Mouse (Mus musculus) heart, embryonic 16.5 days (tissue): Measurements from ENCODE around the gene Umod. TPM values are rescaled to one million over a fixed set of nuclear protein-coding genes. Genes with fewer than 3 reads are reported as not detected.

ENCODE experiments used
- ATAC-seq: fragments of 200-750 bp; cut with Nextera tagmentation; replicated peaks from 2 replicates; pipeline ENCODE4 v1.8.0; 2017; ENCODE audit warnings: moderate number of reproducible peaks; ENCODE audit not compliant: insufficient read depth, low FRiP score; ENCODE audit errors: extremely low read depth
- H3K27ac ChIP-seq: fragments of 300-500 bp; sonication (generic); 2 replicates; pipeline ENCODE4 v1.5.1; 2014; ENCODE audit warnings: mild to moderate bottlenecking, low read length, control low read depth, moderate library complexity
- H3K27me3 ChIP-seq: fragments of 300-500 bp; sonication (generic); 2 replicates; pipeline ENCODE4 v1.6.1; 2014; ENCODE audit warnings: low read length, mixed read lengths; ENCODE audit not compliant: control insufficient read depth, insufficient read depth
- H3K36me3 ChIP-seq: fragments of 300-500 bp; sonication (generic); 2 replicates; pipeline ENCODE4 v1.6.1; 2014; ENCODE audit not compliant: control insufficient read depth, insufficient read depth
- H3K4me1 ChIP-seq: fragments of 300-500 bp; sonication (generic); 2 replicates; pipeline ENCODE4 v1.6.1; 2014; ENCODE audit warnings: low read length, mixed read lengths; ENCODE audit not compliant: control insufficient read depth, insufficient read depth
- H3K4me2 ChIP-seq: fragments of 300-500 bp; sonication (generic); 2 replicates; pipeline ENCODE4 v1.6.1; 2014; ENCODE audit warnings: low read depth, mild to moderate bottlenecking, control low read depth, low read length
- H3K4me3 ChIP-seq: fragments of 300-500 bp; sonication (generic); 2 replicates; pipeline ENCODE4 v1.5.1; 2014; ENCODE audit warnings: mild to moderate bottlenecking, control low read depth, low read length
- H3K9ac ChIP-seq: fragments of 300-500 bp; sonication (generic); 2 replicates; pipeline ENCODE4 v1.6.1; 2014; ENCODE audit warnings: low read length, control low read depth
- H3K9me3 ChIP-seq: fragments of 300-500 bp; sonication (generic); replicated peaks from 2 replicates; pipeline ENCODE4 v1.6.1; 2016; ENCODE audit warnings: low read length; ENCODE audit not compliant: control insufficient read depth
- WGBS: fragments of 180-500 bp; shearing (Covaris S2); extraction: QIAGEN DNeasy Blood & Tissue Kit; methylation state at CpG from one replicate; pipeline ENCODE4 v1.1.7; 2014; 5-methylcytosine and 5-hydroxymethylcytosine counted together
- polyA plus RNA-seq: library from polyadenylated mRNA; unstranded; fragments of >200 nt; fragmentation: Nextera tagmentation; extraction: Ambion mirVana; gene quantifications from 2 replicates; pipeline ENCODE4 v1.2.1, GENCODE M21; 2015

The Umod gene
- 0.05 TPM in 1 of 2 replicates, not detected in the other for polyA plus RNA-seq

DNA sequence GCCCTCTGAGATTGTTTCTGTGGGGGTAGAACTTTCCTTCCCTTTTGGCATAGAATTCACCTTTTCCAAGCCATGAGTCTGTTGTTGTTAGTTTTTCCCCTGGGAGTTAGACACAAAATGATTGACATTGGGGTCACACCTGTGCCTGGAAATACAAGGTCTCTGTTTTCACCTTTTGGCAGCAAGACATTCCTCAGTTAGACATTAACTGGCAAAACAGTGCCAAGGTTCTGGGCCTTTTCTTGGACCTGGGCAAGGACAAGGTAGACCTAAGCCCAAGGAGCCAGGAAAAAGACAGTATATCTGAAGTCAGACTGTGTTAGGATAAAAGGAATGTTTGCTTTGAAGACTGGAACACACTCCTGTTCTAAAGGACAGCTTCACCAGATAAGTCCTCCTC is at the start of gene Umod:
Gene Umod (minus strand): TSS at position 27 of the 400 bp plus-strand sequence.
- ATAC-seq = no peak
- Histone ChIP-seq H3K27me3 (no peaks in the 10 kb centered on the region), H3K36me3 (no peaks in the 10 kb centered on the region), H3K9me3 (no peaks in the 10 kb centered on the region), H3K27ac (no peak within 1 kb of the TSS), H3K4me1 (no peaks in the 10 kb centered on the region), H3K4me2 (no peak within 1 kb of the TSS), H3K4me3 (no peak within 1 kb of the TSS), H3K9ac (no peak within 1 kb of the TSS)

DNA sequence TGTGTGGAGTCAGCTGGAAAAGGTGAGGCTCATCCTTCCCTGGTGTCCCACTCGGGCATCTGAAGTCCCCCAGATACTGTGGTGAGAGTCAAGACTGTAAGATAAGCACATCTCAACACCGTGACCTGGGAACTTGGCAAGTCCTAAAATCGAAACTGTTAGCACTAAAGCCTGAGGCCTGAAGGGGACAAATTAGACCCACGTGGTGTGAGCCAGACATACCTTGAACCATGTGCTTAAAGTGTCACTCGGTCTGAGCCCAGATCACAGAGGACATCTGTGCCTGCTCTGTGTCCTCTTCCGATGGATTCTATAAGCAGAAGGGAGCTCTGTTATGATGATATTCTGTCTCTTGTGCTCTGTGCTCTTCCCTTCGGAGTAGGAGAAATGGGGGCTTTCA is 49.5 kb upstream of the Umod start:
- no peak overlapping the region for H3K9ac ChIP-seq
- no peak overlapping the region for H3K4me2 ChIP-seq
- ATAC-seq = no peak
- no peaks in the 10 kb centered on the region for H3K4me1 ChIP-seq
- no peaks in the 10 kb centered on the region for H3K9me3 ChIP-seq
- no peaks in the 10 kb centered on the region for H3K27me3 ChIP-seq
- H3K4me3 ChIP-seq = no peak overlapping the region
- no peaks in the 10 kb centered on the region for H3K36me3 ChIP-seq
- H3K27ac ChIP-seq = no peak overlapping the region
- 59% methylated on average over 7 of the region's 7 CpGs for WGBS

DNA sequence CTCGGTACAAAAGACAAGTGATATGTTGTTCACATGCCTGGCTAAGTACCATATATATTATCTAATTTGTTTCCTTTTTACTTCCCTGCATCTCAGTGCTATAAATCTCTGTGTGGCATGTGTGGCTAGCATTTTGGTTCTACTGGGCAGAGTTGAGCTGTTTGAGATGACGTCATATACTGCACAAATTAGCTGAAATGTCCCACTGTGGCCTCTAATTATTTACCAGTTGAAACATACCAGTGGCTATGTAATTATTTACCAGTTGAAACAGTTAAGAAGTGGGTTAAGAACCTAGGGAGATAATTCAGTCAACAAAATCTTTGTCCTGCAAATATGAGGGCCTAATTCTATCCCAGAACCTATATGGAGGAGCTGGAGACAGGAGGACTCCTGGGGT is 48.5 kb upstream of the Umod start:
- Histone ChIP-seq H3K4me2 (no peak overlapping the region), H3K27ac (no peak overlapping the region), H3K9me3 (no peaks in the 10 kb centered on the region), H3K27me3 (no peaks in the 10 kb centered on the region), H3K4me3 (no peak overlapping the region), H3K4me1 (no peaks in the 10 kb centered on the region), H3K36me3 (no peaks in the 10 kb centered on the region), H3K9ac (no peak overlapping the region)
- 57% methylated on average over 2 of the region's 2 CpGs for WGBS
- ATAC-seq = no peak

DNA sequence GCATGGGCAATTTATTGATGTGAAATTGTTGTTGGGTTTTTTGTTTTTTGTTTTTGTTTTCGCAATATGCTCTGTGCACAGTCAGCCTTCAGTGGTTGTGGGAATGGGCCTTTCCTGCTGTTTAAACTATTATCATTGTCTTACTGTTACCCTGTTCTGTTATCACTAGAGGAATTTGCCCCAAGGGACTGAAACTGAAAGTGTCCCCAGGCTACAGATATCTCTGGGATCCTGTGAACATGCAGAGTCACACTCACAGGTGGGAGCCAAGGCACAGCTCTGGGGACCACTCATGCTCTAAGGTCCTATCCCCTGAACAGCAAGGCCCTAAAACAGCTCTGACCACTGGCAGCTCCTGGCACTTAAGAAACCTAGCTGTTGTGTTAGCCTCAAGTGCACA is 48.1 kb upstream of the Umod start:
- Histone ChIP-seq H3K4me2 (no peak overlapping the region), H3K4me1 (no peaks in the 10 kb centered on the region), H3K36me3 (no peaks in the 10 kb centered on the region), H3K9me3 (no peaks in the 10 kb centered on the region), H3K9ac (no peak overlapping the region), H3K27ac (no peak overlapping the region), H3K27me3 (no peaks in the 10 kb centered on the region), H3K4me3 (no peak overlapping the region)
- 90% methylated on average over 1 of the region's 1 CpGs for WGBS
- ATAC-seq = no peak

DNA sequence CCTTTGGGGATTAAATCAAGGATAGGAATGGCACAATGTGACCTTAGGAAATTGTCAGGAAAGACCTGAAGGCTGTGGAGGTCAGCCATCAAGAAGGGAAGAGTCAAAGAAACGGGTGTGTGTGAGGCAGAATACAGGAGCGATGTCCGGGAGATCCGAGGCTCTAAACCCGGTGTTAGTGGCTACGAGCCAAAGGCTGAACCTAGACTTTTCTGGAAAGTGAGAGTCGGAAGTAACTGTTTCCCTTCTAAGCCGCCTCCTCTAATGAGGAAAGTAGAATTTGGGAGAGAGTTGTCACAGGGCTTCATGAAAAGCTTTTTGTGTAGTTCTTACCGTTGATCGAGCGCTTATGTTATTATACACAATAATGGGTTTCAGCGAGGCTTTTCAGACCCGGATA is 47.4 kb upstream of the Umod start:
- no peak overlapping the region for H3K4me3 ChIP-seq

DNA sequence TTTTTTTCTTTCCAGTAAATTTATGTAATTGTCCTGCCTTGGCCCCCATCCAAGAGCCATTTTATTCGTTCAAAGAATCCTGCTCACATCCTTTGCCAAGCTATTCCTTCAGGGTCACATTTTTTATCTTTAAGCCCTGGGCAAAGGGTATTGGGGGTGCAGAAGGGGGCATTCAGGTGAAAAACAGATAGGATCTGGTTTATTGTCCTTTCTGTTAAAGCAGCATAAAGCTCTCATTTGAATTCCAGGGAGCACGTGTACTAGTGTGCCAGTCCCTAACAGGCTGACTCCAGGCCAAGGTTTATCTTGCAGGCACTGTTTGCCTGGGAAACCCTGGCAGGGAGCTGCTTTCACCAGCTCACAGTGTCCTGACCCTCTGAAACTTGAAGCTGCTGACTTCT is 46.8 kb upstream of the Umod start:
- Histone ChIP-seq H3K27ac (no peak overlapping the region), H3K27me3 (no peaks in the 10 kb centered on the region), H3K36me3 (no peaks in the 10 kb centered on the region), H3K9ac (no peak overlapping the region), H3K4me3 (no peak overlapping the region), H3K4me2 (no peak overlapping the region), H3K4me1 (no peaks in the 10 kb centered on the region), H3K9me3 (no peaks in the 10 kb centered on the region)
- ATAC-seq = no peak
- 28% methylated on average over 2 of the region's 2 CpGs for WGBS

More for the DNA sequence above, 47.4 kb upstream of the Umod start:
- H3K4me1 ChIP-seq = no peaks in the 10 kb centered on the region
- H3K27ac ChIP-seq = no peak overlapping the region
- no peak overlapping the region for H3K9ac ChIP-seq
- no peaks in the 10 kb centered on the region for H3K9me3 ChIP-seq
- H3K27me3 ChIP-seq = no peaks in the 10 kb centered on the region
- 74% methylated on average over 13 of the region's 13 CpGs for WGBS
- no peak overlapping the region for H3K4me2 ChIP-seq
- no peaks in the 10 kb centered on the region for H3K36me3 ChIP-seq
- ATAC-seq = no peak

DNA sequence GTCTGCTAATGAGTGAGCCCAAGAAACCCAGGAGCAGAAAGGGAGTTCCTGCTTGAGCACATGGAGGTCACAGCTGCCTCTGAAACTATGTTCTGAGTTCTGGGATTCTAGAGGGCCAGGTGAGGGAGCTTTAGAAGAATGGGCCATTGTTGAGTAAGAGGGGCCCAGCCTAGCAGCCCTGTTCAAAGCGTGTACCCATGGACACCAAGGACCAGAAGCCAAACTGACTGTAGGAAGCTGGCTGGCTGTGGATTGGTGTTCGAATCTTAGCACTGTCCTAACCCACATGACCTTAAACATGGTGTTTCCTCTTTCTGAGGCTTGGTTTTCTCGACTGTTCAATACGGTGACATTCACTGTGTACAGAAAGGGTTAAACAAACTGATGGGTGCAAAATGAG is 44.3 kb upstream of the Umod start, which contains the start of gene Pdilt:
Gene Pdilt (minus strand): TSS at position 101 of the 400 bp plus-strand sequence.
- no peak within 1 kb of the TSS for H3K4me2 ChIP-seq
- H3K27ac ChIP-seq = no peak within 1 kb of the TSS
- H3K9me3 ChIP-seq = no peaks in the 10 kb centered on the region
- H3K4me1 ChIP-seq = no peaks in the 10 kb centered on the region
- no peaks in the 10 kb centered on the region for H3K27me3 ChIP-seq
- H3K9ac ChIP-seq = no peak within 1 kb of the TSS
- H3K4me3 ChIP-seq = no peak within 1 kb of the TSS
- H3K36me3 ChIP-seq = no peaks in the 10 kb centered on the region
- ATAC-seq = no peak
- 64% methylated on average over 4 of the region's 4 CpGs for WGBS

DNA sequence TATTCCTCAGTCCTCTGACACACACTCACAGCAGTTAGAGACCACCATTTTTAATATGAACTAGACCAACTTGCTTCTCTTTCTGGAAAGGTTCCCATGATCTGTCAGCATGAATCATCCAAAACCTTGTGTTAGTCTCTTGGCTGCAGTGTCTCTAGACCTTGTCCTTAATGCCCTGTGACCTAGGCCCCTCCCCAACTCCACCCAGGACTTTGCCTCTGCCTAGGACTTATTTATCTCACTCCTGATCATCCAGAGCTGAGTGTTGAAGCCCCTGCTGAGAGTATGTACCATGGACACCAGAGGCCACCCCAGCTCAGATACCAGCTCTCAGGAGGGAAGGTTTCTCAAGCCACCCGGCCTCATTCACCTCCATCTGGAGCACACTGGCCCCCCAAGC is 43.3 kb upstream of the Umod start:
- WGBS = 45% methylated on average over 1 of the region's 1 CpGs

DNA sequence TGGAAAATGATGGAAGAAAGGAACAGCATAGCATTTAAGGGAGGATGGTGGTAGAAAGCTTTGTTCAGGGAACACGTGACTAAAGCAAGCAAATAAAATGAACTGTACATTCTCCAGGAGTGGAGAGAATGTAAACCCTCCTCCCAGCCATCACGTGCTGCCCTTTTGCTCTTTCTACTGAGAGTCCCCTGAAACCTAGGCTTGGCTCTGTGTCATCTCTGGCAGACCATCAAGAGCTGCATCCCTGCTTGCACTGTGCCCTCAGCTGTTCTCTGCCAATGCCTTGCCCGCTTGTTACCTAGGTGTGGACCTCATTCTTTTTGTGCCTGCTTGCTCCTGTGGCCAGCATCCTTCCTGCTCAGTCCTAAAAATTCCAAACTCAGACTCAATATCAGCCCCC is 42.7 kb upstream of the Umod start:
- 63% methylated on average over 3 of the region's 3 CpGs for WGBS
- no peak overlapping the region for H3K9ac ChIP-seq
- ATAC-seq = no peak

More for the DNA sequence above, 43.3 kb upstream of the Umod start:
- no peak overlapping the region for H3K4me3 ChIP-seq
- ATAC-seq = no peak
- no peak overlapping the region for H3K4me2 ChIP-seq
- H3K9ac ChIP-seq = no peak overlapping the region
- H3K27ac ChIP-seq = no peak overlapping the region
- no peaks in the 10 kb centered on the region for H3K36me3 ChIP-seq
- no peaks in the 10 kb centered on the region for H3K9me3 ChIP-seq
- no peaks in the 10 kb centered on the region for H3K4me1 ChIP-seq
- H3K27me3 ChIP-seq = no peaks in the 10 kb centered on the region

DNA sequence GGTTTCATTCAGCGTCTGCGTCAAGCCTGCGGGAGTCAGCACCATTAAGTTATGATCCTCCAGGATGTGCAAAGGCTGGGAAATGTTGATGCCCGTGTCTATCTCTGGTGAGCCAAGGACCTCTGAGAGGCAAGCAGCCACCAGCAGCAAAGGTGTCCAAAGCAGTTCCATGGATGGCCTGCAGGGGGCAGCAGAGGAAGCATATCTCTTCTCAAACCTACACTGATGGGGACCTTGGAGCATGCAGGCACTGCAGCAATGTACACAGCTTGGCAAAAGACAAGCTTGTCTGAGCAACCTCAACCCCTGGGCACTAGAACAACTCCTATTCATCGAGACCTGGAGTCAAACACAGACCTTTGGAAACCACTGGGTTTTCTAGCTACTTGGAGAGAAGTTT is 40.6 kb upstream of the Umod start:
- no peak for ATAC-seq
- Histone ChIP-seq H3K4me1 (no peaks in the 10 kb centered on the region), H3K9me3 (no peaks in the 10 kb centered on the region), H3K9ac (no peak overlapping the region), H3K27me3 (no peaks in the 10 kb centered on the region), H3K4me3 (no peak overlapping the region), H3K36me3 (no peaks in the 10 kb centered on the region), H3K4me2 (no peak overlapping the region), H3K27ac (no peak overlapping the region)
- 35% methylated on average over 5 of the region's 5 CpGs for WGBS

More for the DNA sequence above, 42.7 kb upstream of the Umod start:
- Histone ChIP-seq H3K27me3 (no peaks in the 10 kb centered on the region), H3K9me3 (no peaks in the 10 kb centered on the region), H3K36me3 (no peaks in the 10 kb centered on the region), H3K4me1 (no peaks in the 10 kb centered on the region), H3K27ac (no peak overlapping the region), H3K4me3 (no peak overlapping the region), H3K4me2 (no peak overlapping the region)
